Mouse (Mus musculus) layer of hippocampus, adult 8-10 months (tissue): Measurements from ENCODE around the gene Prmt8. TPM values are rescaled to one million over a fixed set of nuclear protein-coding genes. Genes with fewer than 3 reads are reported as not detected.

ENCODE experiments used
- DNase-seq, 2 experiments: peaks; one replicate each; pipeline ENCODE4 v3.0.0; 2022; ENCODE audit warnings: low spot score in 2 of 2
- microRNA-seq, 2 experiments: library from miRNA; unstranded; fragments of <30 nt; microRNA quantifications; one replicate each; pipeline ENCODE4 v1.2.0; 2022
- total RNA-seq, 4 experiments: library from RNA; stranded (reverse); gene quantifications; 2 replicates each; pipeline ENCODE4 v1.2.4; 2022

The Prmt8 gene
- total RNA-seq, 4 experiments from 2014 or later: 53.6 to 55.1 (median 54.2) TPM

DNA sequence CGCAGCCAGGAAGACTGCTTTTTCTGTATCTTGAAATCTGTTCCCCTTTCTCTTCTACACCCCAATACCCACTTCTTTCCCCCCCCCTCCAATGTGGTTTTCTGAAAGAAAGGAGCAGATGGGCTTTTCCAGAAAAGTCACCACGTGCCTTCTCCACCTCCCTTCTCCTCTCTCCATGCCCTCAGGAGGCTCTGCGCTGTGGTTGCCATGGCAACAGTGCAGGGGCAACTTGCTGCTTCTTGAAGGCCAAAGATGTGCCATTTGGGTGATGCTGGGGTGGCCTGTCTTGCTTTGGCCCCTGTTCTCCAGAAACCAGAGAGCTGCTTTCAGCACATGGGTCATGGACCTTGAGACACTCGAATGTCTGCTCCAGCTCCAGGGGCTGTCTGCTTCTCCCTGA, 100.0 kb downstream of the Prmt8 start:
- DNase-seq: no peak

DNA sequence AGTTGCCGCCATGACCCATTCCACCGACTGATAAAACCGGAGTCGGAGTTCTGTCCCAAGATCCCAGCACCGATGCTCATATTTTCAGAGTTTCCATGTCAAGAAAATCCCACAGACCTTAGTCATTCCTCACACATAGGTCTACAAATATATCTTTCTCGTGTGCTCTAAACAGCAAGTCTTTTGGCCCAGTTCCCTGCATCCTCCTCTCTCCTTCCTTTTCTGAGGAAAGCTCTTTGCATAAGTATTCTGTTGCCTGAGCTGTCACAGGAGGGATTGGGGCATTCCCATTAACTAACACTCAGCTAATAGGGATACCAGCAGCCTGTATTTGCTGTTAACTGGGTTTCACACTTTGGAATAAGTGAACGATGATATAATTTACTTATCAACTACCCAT, 106.0 kb downstream of the Prmt8 start:
- DNase-seq: no peak

DNA sequence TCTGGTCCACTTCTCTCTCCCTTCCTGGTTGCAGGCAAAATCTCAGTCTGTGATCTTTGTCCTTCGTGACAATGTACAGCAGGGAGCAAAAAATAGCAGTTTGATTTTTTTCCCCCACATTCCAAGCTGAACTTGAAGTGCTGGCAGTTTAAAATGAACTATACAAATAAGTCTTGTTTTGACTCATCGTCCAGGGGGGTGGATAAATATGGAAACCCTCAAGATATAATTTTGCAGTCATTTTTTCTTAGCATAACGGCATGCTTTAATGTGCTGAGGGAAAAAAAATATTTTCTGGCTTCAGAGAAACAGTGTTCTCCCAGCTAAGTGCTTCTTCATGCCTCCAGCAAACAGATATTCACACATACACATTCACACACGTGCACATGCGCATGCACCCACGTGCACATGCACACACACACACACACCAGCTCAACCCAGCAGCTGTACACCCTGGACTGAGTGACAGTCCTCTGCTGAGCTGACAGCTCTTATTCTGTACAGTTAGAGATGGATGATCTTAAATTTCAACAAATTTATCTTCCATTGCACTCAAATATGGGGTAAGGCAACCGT, 107.5 kb downstream of the Prmt8 start:
- no peak for DNase-seq

DNA sequence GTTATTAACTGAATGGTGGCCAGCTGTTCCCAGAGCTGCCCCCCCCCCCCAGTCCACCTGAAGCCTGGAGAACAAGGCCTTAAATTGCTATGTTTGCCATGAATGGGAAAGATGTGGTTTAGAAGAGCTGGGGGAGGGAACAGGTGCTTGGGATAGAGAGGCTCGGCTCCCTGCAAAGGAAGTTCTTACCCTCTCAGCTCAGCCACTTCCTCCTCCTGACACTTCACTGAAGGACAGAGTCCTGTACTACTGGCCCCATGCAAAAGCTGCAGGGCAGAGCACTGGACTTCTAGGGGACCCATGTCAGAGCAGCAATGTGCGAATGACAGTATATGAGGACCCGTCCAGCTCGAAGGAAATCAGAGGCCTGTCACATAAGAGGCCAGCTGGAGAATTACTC, 109.3 kb downstream of the Prmt8 start:
- no peak for DNase-seq

DNA sequence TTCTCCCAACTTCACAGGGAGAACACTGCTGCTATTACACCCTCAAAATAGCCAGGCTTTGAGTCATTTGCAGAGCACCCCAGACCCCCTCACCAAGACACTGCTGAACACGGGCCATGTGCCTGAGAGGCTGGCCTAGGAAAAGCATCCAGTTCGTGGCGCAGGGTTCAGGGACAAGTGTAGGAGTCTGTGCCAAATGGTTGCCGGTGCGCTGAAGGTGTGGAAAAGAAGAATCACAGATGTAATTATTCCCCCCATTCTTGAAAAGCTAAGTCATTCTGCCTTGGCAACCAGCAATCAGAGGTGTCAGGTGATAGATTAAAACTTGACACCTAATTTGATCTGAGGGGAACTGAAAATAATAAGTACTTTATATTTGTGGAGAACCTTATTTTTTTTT, 109.8 kb downstream of the Prmt8 start:
- no peak for DNase-seq

DNA sequence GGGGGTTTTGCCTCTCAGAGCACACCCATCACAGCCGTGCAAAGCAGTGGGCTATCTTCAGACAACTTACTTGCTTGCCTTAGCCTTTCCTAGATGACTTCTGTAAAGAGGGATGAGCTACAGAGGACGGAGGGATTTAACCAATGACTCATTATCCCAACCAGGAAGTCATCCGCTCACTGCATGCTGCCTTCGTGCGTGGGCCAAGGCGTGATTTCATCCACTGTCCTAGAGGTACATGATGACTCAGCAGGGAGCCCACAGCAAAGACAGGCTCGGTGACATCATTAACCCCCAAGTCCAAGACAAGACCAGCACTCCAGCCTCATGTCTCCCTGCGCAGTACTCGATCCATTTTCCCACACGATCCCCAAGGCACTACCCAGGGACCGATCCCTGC, 112.1 kb downstream of the Prmt8 start:
- no peak for DNase-seq

DNA sequence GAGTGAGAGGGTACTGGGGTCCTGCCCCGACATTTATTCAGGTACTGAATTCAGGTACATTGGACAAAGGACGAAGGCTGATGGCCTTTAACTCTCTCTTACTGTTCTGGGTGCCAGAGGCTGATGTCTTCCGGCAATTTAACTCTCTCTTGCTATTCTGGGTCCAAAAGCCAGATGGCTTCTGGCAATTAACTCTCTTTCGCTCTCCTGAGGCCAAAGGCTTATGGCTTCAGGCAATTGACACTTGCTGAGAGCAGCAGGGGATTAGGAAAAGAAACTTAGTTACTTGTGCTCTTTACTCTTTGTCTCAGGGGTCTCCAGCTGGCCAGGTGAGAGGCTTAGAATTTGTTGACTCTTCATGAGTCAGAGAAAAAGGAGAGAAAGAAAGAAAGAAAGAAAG, 113.3 kb downstream of the Prmt8 start:
- DNase-seq: no peak

DNA sequence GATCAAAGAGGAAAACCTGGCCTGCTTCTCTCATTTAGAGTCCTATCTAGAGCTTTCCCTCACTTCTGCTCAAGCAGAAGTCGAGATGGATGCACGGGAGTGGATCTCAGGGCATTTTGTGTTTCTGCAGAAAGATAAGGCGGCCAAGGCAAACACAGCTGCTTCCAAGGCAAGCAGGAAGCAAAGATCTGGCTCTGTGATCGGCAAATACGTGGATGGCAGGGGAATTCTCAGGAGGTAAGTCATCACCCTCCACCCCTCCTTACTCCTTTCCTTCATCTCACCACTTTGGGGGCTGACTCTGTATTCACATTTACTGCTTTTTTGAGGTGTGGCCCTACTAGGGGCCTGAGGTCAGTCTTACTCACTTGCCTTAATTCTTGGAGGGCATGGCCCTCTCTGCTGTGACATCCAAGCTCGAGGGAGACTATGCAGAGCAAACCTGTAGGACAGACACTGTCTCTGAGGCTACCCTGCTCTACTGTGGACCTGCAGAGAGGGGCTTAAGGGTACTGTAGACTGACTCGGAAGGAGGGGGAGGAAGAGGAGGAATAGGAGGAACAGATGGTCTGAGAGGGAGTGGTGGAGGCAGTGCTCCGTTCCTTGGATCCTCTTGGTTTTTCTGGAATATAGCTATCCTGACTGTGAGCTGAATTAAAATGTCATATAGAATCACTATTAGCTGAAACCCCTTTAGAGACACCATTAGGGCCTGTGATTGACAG, 128.0 kb downstream of the Prmt8 start:
- no peak for DNase-seq

Small RNA genes within 50 kb of the gene (microRNA-seq; reads per million reads assigned to microRNA genes)
- gene Mir7233: 0 reads per million in 2 experiments

Other genes starting within 250 kb of the Prmt8 start
- 1 to 10 TPM; 2.8 to 3.6 (median 3.4) TPM for gene Cracr2a, start 208.1 kb downstream of the Prmt8 start, total RNA-seq
- gene Tspan11, start 118.1 kb upstream of the Prmt8 start, total RNA-seq: 1 to 10 TPM; 1.1 to 2.1 (median 1.9) TPM